Mouse (Mus musculus) heart, adult 11 months (tissue): Measurements from ENCODE around the gene Ch25h.

ENCODE experiments used
- DNase-seq: peaks from one replicate; pipeline ENCODE4 v3.0.0; 2022

Gene Ch25h

GRCm38 (mm10) chr19:34474991-34475971 is at the start of gene Ch25h:
Ch25h (minus strand) TSS chr19:34475164.
- DNase-seq: peak; percentile 98

GRCm38 (mm10) chr19:34524646-34525045 is 49.7 kb upstream of the Ch25h start:
- no peak for DNase-seq

GRCm38 (mm10) chr19:34523106-34523725 is 48.3 kb upstream of the Ch25h start:
- peak; percentile 96 for DNase-seq

- DNase-seq: peak; percentile 79
Measured at GRCm38 (mm10) chr19:34521978-34522377, 47.0 kb upstream of the Ch25h start.

- no peak for DNase-seq
Measured at GRCm38 (mm10) chr19:34521361-34521760, 46.4 kb upstream of the Ch25h start.

GRCm38 (mm10) chr19:34520051-34520450 is 45.1 kb upstream of the Ch25h start:
- DNase-seq: no peak

GRCm38 (mm10) chr19:34519646-34520045 is 44.7 kb upstream of the Ch25h start:
- peak; percentile 82 for DNase-seq

GRCm38 (mm10) chr19:34518786-34519185 is 43.8 kb upstream of the Ch25h start:
- DNase-seq: no peak

- peak; percentile 88 for DNase-seq
Measured at GRCm38 (mm10) chr19:34517812-34518594, 43.0 kb upstream of the Ch25h start.

- no peak for DNase-seq
Measured at GRCm38 (mm10) chr19:34517197-34517596, 42.2 kb upstream of the Ch25h start.

GRCm38 (mm10) chr19:34516346-34516745 is 41.4 kb upstream of the Ch25h start:
- DNase-seq: no peak

- peak; percentile 97 for DNase-seq
Measured at GRCm38 (mm10) chr19:34515681-34516080, 40.7 kb upstream of the Ch25h start.

- peak; percentile 81 for DNase-seq
Measured at GRCm38 (mm10) chr19:34511528-34511927, 36.6 kb upstream of the Ch25h start.

GRCm38 (mm10) chr19:34510717-34511116 is 35.8 kb upstream of the Ch25h start:
- DNase-seq: peak; percentile 90

- DNase-seq: peak; percentile 15
Measured at GRCm38 (mm10) chr19:34505161-34505721, 30.3 kb upstream of the Ch25h start.

- peak; percentile 98 for DNase-seq
Measured at GRCm38 (mm10) chr19:34500763-34501162, 25.8 kb upstream of the Ch25h start.

- peak; percentile 81 for DNase-seq
Measured at GRCm38 (mm10) chr19:34496353-34496752, 21.4 kb upstream of the Ch25h start.

- DNase-seq: peak; percentile 54
Measured at GRCm38 (mm10) chr19:34493859-34494258, 18.9 kb upstream of the Ch25h start.

GRCm38 (mm10) chr19:34483547-34483946 is 8.6 kb upstream of the Ch25h start:
- DNase-seq: peak; percentile 93

- DNase-seq: peak; percentile 90
Measured at GRCm38 (mm10) chr19:34474228-34474990, 555 bp downstream of the Ch25h start.

GRCm38 (mm10) chr19:34471703-34472102 is 3.3 kb downstream of the Ch25h start:
- DNase-seq: no peak

GRCm38 (mm10) chr19:34468794-34469193 is 6.2 kb downstream of the Ch25h start:
- DNase-seq: no peak
